Mouse (Mus musculus) 416B (cell line): ENCODE results near the gene Asap3.

Experiments
- DNase-seq: peaks from one replicate; pipeline ENCODE4 v3.0.0; 2011; ENCODE audit warnings: low read depth

The Asap3 gene

GRCm38 (mm10) chr4:136249780-136250179 lies 43.6 kb downstream of the Asap3 start:
- no peak for DNase-seq

GRCm38 (mm10) chr4:136255919-136256318 lies 49.8 kb downstream of the Asap3 start:
- no peak for DNase-seq

- no peak for DNase-seq
Observed at GRCm38 (mm10) chr4:136256696-136257095, 50.5 kb downstream of the Asap3 start.

GRCm38 (mm10) chr4:136259916-136260315 lies 53.8 kb downstream of the Asap3 start:
- no peak for DNase-seq

- peak; percentile 77 for DNase-seq
Observed at GRCm38 (mm10) chr4:136260491-136261180, 54.5 kb downstream of the Asap3 start.

GRCm38 (mm10) chr4:136261912-136262311 lies 55.7 kb downstream of the Asap3 start:
- DNase-seq = no peak

- DNase-seq = no peak
Observed at GRCm38 (mm10) chr4:136263555-136263954, 57.4 kb downstream of the Asap3 start.

GRCm38 (mm10) chr4:136266716-136267343 lies 60.7 kb downstream of the Asap3 start:
- peak; percentile 93 for DNase-seq

GRCm38 (mm10) chr4:136268912-136269311 lies 62.7 kb downstream of the Asap3 start:
- DNase-seq = peak; percentile 69

GRCm38 (mm10) chr4:136270648-136271047 lies 64.5 kb downstream of the Asap3 start:
- DNase-seq = no peak

GRCm38 (mm10) chr4:136281097-136281496 lies 74.9 kb downstream of the Asap3 start:
- no peak for DNase-seq

GRCm38 (mm10) chr4:136281611-136282010 lies 75.4 kb downstream of the Asap3 start:
- no peak for DNase-seq

- no peak for DNase-seq
Observed at GRCm38 (mm10) chr4:136282621-136283480, 76.7 kb downstream of the Asap3 start.

- no peak for DNase-seq
Observed at GRCm38 (mm10) chr4:136283783-136284182, 77.6 kb downstream of the Asap3 start.

GRCm38 (mm10) chr4:136284455-136284854 lies 78.3 kb downstream of the Asap3 start, which contains the start of gene Zfp46:
Gene Zfp46, plus strand, starts transcription at chr4:136284683.
- DNase-seq = peak; percentile 61

- no peak for DNase-seq
Observed at GRCm38 (mm10) chr4:136284891-136285290, 78.7 kb downstream of the Asap3 start.

- DNase-seq = peak; percentile 96
Observed at GRCm38 (mm10) chr4:136285348-136285810, 79.2 kb downstream of the Asap3 start.

GRCm38 (mm10) chr4:136285811-136286371 lies 79.7 kb downstream of the Asap3 start:
- DNase-seq = peak; percentile 98

- no peak for DNase-seq
Observed at GRCm38 (mm10) chr4:136289918-136290780, 84.0 kb downstream of the Asap3 start.

GRCm38 (mm10) chr4:136290781-136291595 lies 84.8 kb downstream of the Asap3 start:
- no peak for DNase-seq
